Mouse (Mus musculus): ENCODE data around the gene Atp1b3. TPM values are rescaled to one million over a fixed set of nuclear protein-coding genes. Genes with fewer than 3 reads are reported as not detected.

Gene Atp1b3
- polyA plus RNA-seq, 1 experiment from 2014 or later, result 162 TPM

DNA sequence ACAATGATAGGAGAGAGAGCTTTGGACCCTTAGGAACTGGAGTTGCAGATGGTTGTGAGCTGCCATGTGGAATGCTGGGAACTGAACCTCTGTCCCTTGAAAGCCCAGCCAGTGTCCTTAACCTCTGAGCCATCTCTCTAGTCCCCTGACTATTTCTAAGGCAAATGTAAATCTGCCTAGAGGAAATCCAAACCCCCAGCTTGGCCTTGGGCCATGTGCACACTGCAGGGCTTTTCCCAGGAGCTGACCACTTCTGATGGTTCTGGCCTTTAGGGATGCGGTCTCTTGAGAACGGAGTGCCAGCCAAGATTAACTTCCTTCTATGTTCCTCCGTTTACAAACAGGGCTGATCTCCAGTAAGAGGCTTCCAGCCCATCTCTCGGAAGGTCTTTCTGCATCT is 18.5 kb upstream of the Atp1b3 start:
- Histone ChIP-seq H3K27ac (no peak overlapping the region), H3K9me3 (no peaks in the 10 kb centered on the region), H3K4me1 (replicated peaks) (0 out of 2 replicates have a peak, but pooled peaks cover 6% of the 10 kb centered on the region), H3K27me3 (ENCODE audit: insufficient read depth, poor library complexity, severe bottlenecking) (no peaks in the 10 kb centered on the region), H3K36me3 (no peaks in the 10 kb centered on the region), H3K4me3 (no peak overlapping the region)
- 91% methylated on average over 4 of the region's 4 CpGs for WGBS
- DNase-seq (ENCODE audit: low spot score), result no peak

DNA sequence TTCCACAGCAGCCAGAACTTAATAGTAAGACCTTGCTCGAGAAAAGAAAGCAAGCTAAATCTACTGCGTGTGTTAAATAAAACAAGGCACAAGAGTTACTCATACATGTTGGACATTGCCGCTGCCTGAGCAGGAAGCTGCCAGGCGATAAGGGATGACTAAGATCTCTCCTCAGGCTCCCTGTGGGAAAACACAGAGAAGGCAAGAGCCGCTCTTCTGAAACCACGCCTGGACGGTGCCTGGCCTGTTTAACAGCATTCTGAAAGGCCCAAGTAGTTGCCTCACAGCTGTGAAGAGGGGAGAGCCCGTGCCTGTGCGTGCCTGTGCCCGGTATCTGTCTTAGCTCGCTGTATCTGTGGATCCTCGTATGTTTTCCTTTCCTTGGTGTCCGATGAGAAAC is 17.2 kb upstream of the Atp1b3 start:
- DNase-seq (ENCODE audit: low spot score), result no peak
- WGBS, result 81% methylated on average over 13 of the region's 13 CpGs
- H3K27me3 ChIP-seq (ENCODE audit: insufficient read depth, poor library complexity, severe bottlenecking), result no peaks in the 10 kb centered on the region
- 0 out of 2 replicates have a peak, but pooled peaks cover 6% of the 10 kb centered on the region for H3K4me1 ChIP-seq (replicated peaks)
- H3K4me3 ChIP-seq, result no peak overlapping the region
- H3K9me3 ChIP-seq, result no peaks in the 10 kb centered on the region; the same call in 1 of the 2 replicates
- H3K27ac ChIP-seq, result no peak overlapping the region
- H3K36me3 ChIP-seq, result no peaks in the 10 kb centered on the region

DNA sequence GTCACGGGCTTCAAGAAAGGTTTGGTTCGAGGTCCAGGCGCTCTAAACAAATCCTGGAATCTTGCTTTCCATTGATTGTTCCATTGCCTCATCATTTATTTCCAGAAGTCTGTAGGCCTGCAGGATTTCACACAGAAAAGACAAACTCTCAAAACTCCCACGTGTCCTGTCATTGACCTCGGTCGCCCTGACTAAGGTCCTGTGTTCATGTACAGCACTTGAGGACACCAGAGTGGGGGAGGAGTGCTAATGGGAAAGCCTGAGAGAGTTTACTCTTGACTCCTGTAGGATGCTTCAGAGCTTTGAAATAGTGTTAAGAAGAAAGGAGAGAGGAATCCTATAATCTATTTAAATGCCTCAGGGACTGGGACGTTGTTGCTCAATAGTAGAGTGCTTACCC is 15.3 kb upstream of the Atp1b3 start:
- Histone ChIP-seq H3K27ac (no peak overlapping the region), H3K9me3 (no peaks in the 10 kb centered on the region; the same call in 1 of the 2 replicates), H3K36me3 (no peaks in the 10 kb centered on the region), H3K4me3 (no peak overlapping the region), H3K4me1 (replicated peaks) (no peaks in the 10 kb centered on the region), H3K27me3 (ENCODE audit: insufficient read depth, poor library complexity, severe bottlenecking) (no peaks in the 10 kb centered on the region)
- WGBS, result 78% methylated on average over 7 of the region's 7 CpGs
- DNase-seq (ENCODE audit: low spot score), result no peak

DNA sequence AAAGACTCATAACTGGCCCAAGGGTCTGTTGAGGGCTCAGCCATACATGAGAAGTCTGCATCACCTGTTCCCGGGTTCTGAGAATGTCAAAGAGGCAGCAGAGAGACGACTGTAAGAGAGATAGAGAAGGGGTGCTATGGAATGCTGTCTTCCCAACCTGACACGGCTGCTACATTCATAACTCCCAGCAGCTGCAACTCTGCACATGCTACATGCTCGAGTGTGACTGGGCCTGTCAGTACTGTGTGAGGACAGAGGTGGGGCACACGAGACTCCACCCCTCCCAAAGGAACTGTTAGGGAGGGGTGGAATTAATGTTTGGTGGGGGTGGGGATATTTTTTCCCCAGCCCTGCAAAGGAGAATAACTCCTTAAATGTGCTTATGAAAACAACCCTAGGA is 14.5 kb upstream of the Atp1b3 start:
- no peak overlapping the region for H3K4me3 ChIP-seq
- H3K9me3 ChIP-seq, result no peaks in the 10 kb centered on the region; the same call in 1 of the 2 replicates
- no peaks in the 10 kb centered on the region for H3K27me3 ChIP-seq (ENCODE audit: insufficient read depth, poor library complexity, severe bottlenecking)
- no peaks in the 10 kb centered on the region for H3K36me3 ChIP-seq
- no peak for DNase-seq (ENCODE audit: low spot score)
- no peaks in the 10 kb centered on the region for H3K4me1 ChIP-seq (replicated peaks)
- H3K27ac ChIP-seq, result no peak overlapping the region
- 78% methylated on average over 5 of the region's 5 CpGs for WGBS

DNA sequence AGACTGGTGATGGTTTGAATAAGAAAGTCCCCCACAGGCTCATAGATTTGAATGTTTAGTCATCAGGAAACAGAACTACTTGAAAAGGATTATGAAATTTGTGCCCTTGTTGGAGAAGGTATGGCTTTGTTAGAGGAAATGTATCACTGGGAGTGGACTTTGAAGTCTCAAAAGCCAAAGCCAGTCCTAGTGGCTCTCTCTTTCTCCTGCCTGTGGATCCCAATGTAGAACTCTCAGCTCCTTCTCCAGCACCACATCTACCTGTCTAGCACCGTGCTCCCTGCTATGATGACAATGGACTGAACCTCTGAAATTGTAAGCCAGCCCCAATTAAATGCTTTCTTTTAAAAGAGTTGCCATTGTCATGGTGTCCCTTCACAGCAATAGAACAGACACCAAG is 12.9 kb upstream of the Atp1b3 start:
- Histone ChIP-seq H3K4me3 (no peak overlapping the region), H3K4me1 (replicated peaks) (no peaks in the 10 kb centered on the region), H3K27me3 (ENCODE audit: insufficient read depth, poor library complexity, severe bottlenecking) (no peaks in the 10 kb centered on the region), H3K27ac (no peak overlapping the region), H3K36me3 (no peaks in the 10 kb centered on the region), H3K9me3 (no peaks in the 10 kb centered on the region; the same call in 1 of the 2 replicates)
- WGBS, result 96% methylated on average over 1 of the region's 1 CpGs
- DNase-seq (ENCODE audit: low spot score), result no peak

DNA sequence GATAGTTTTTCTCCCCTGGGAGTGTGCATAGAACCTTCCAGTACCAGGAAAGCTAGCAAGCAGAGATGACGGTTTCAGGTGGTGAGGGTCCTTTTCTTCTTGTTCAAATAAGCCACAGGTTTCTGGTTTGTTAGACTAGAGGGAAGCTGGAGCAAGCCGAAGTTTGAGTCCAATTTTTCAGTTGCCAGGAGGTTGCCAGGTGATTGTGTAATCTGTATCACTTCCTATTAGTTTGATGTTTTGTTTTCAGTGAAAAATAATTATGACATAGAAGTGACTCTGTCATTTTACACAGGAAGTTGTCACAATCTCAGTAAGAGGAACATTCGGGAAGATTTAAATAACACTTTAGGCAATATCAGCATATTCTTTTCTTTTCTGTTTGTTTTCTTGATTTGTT is 11.6 kb upstream of the Atp1b3 start:
- Histone ChIP-seq H3K4me3 (no peak overlapping the region), H3K9me3 (no peaks in the 10 kb centered on the region; the same call in 1 of the 2 replicates), H3K36me3 (no peaks in the 10 kb centered on the region), H3K27me3 (ENCODE audit: insufficient read depth, poor library complexity, severe bottlenecking) (no peaks in the 10 kb centered on the region), H3K4me1 (replicated peaks) (no peaks in the 10 kb centered on the region), H3K27ac (no peak overlapping the region)
- WGBS, result 91% methylated on average over 3 of the region's 3 CpGs
- no peak for DNase-seq (ENCODE audit: low spot score)

DNA sequence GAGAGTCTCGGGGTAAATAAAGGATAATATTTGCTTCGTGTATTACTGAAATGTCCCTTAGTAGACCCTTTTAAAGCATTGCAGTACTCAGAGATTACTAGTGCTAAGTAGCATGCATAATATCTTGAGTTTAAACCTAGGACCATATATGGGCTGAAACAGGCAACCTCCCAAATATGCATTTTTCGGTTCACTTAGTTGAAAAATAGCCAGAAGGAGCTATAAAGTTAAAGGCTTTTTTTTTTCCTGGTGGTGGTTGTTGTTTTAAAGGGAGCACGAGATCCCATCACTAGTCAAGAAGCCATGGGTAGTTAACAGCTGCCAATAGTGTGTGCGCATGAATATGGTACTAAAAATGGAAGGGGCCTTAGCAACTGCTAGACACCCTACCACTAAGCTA is 6.8 kb upstream of the Atp1b3 start:
- Histone ChIP-seq H3K4me3 (no peak overlapping the region), H3K27me3 (ENCODE audit: insufficient read depth, poor library complexity, severe bottlenecking) (no peaks in the 10 kb centered on the region), H3K27ac (no peak overlapping the region), H3K4me1 (replicated peaks) (no peaks in the 10 kb centered on the region), H3K36me3 (no peaks in the 10 kb centered on the region), H3K9me3 (no peaks in the 10 kb centered on the region)
- WGBS, result 88% methylated on average over 5 of the region's 5 CpGs
- DNase-seq (ENCODE audit: low spot score), result no peak

DNA sequence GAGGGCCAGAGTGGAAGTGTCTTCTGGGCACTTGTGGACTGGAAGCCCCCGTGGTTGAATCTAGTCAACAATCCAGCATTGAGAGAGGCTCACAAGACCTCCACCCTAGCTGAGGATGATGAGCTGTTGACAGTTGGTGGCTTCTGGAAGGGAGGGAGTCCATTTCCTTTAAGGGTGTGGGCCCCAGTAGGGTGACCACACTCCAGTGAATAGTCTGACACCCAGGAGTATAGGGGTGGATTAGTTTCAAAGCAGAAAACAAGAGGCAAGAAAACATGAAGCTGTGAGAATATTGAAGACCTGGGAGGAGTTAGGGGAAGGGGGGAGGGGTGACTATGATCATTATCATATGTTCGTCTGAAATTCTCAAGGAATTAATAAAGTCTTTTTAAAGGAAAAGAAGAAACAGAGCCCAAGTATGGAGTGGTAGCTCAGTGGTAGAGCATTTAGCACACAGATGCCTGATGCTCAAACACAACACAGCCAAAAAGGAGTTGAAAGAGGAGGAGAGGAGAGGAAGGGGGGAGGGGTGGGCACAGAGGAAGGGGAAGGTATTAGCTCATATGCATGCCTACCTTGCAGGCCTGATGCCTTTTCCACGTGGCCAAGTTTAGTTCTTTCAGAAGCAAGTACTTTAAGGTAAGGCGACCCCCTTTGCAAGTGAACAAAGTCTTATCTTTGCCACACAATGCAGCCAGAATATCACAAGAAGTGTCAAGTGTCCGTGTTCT is 5.6 kb upstream of the Atp1b3 start:
- 0 out of 2 replicates have a peak, but pooled peaks cover 2% of the 10 kb centered on the region for H3K4me1 ChIP-seq (replicated peaks)
- H3K36me3 ChIP-seq, result no peaks in the 10 kb centered on the region
- H3K27me3 ChIP-seq (ENCODE audit: insufficient read depth, poor library complexity, severe bottlenecking), result no peaks in the 10 kb centered on the region
- no peak overlapping the region for H3K27ac ChIP-seq
- DNase-seq (ENCODE audit: low spot score), result no peak
- WGBS, result 63% methylated on average over 5 of the region's 5 CpGs
- no peaks in the 10 kb centered on the region for H3K9me3 ChIP-seq
- no peak overlapping the region for H3K4me3 ChIP-seq

DNA sequence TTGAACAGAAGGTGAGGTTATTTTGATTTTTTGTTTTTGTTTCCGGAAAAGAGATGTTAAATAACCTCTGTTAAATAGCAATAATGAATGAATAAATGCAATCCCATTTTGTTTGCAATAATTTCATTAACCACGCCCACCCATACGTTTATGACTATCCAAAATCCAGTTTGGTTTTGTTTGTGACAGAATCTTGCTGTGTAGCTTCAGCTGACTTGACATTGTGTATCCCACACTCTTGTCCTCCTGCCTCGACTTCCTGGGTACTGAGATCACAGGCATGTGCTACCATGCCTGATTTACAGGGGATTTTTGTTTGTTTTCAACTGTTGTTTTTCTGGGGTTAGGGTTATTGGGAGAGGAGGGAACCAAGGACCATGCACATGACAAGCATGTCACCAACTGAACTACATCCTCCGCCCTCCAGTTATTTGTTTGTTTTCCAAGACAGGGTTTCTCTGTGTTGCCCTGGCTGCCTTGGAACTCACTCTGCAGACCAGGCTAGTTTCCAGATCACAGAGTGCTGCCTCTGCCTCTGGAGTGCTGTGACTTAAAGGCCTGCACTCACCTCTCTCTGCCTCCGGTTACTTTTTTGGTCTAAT is 1.1 kb upstream of the Atp1b3 start:
- no peak for DNase-seq (ENCODE audit: low spot score)
- H3K4me3 ChIP-seq, result no peak overlapping the region
- WGBS, result 73% methylated on average over 6 of the region's 6 CpGs
- H3K27ac ChIP-seq, result no peak overlapping the region
- no peaks in the 10 kb centered on the region for H3K27me3 ChIP-seq (ENCODE audit: insufficient read depth, poor library complexity, severe bottlenecking)
- 0 out of 2 replicates have a peak, but pooled peaks cover 2% of the 10 kb centered on the region for H3K36me3 ChIP-seq
- H3K9me3 ChIP-seq, result no peaks in the 10 kb centered on the region
- H3K4me1 ChIP-seq (replicated peaks), result peaks cover 27% of the 10 kb centered on the region

DNA sequence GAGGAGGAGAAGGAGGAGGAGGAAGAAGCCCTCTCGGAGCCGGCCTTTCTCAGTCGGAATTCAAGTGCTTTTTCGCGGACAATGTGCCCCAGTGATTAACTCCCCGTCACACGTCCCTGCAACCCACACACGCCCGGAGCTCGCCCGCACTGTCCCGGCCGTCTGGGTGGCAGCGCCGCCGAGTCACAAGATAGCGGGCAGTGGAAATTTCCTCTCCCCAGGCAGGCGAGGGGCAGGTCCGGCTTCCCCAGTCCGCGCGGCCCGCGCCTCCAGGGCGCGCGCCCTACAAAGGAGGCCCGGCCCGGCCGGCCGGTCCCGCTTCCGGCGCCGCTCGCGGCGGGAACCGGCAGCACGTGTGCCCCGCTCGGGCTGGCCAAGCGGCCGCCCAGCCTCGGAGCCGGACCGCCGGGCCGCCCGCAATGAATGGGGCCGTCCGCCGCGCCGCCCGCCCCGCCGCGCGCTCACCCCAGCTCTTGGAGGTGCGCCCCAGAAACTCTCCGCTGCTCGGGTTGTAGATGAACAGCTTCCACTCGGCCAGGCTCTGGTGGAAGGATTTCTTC is 581 bp downstream of the Atp1b3 start:
- peak; percentile 77 for DNase-seq (ENCODE audit: low spot score)
- under 1% methylated on average over 64 of the region's 64 CpGs for WGBS
- Histone ChIP-seq H3K9me3 (no peaks in the 10 kb centered on the region), H3K27ac (peak overlapping the region; percentile 95), H3K27me3 (ENCODE audit: insufficient read depth, poor library complexity, severe bottlenecking) (no peaks in the 10 kb centered on the region), H3K36me3 (peaks cover 9% of the 10 kb centered on the region), H3K4me1 (replicated peaks) (peaks cover 29% of the 10 kb centered on the region), H3K4me3 (peak overlapping the region; percentile 86)

DNA sequence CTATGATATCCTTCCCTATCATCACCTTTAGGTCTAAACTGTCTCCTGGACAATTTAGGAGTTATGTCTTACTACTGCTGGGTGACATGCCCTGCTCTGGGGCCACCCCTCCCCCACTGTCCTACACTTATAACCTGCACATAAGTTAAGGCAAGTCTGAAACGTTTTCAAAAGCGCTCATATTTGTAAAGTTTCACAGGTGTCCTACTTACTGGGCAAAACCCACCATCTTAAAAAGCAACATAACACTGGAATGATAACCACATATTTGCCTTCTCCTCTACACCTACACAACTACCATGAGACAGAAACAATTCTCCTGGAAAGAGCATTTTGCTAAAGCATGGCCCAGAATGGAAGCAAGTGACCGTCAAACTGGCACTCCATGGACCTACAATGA is 4.2 kb downstream of the Atp1b3 start:
- no peak overlapping the region for H3K4me3 ChIP-seq
- 90% methylated on average over 3 of the region's 3 CpGs for WGBS

DNA sequence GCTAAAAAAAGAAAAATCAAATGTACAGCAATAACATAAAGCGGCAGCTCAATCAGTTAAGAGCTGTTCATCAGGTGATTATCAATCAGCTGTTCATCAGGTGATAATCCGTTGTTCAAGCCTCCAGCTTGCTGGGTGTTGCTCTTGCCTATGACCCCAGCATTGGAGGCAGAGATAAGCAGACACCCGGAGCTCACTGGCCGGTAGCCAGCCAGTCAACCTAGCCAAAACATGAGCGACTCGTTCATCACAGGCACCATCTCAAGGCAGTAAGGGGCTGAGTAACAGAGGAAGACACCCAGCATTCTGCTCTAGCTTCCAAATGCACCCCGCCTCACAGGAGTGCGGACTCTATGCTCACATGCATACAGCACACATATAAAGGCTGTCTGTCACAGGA is 10.4 kb downstream of the Atp1b3 start:
- no peak for DNase-seq (ENCODE audit: low spot score)
- Histone ChIP-seq H3K27ac (no peak overlapping the region), H3K9me3 (no peaks in the 10 kb centered on the region), H3K27me3 (ENCODE audit: insufficient read depth, poor library complexity, severe bottlenecking) (no peaks in the 10 kb centered on the region), H3K4me3 (no peak overlapping the region), H3K36me3 (peaks cover 37% of the 10 kb centered on the region), H3K4me1 (replicated peaks) (0 out of 2 replicates have a peak, but pooled peaks cover 11% of the 10 kb centered on the region)
- whole genome bisulfite sequencing, result 76% methylated on average over 8 of the region's 8 CpGs

More for the DNA sequence above, 4.2 kb downstream of the Atp1b3 start:
- Histone ChIP-seq H3K36me3 (peaks cover 24% of the 10 kb centered on the region), H3K4me1 (replicated peaks) (peaks cover 29% of the 10 kb centered on the region), H3K9me3 (no peaks in the 10 kb centered on the region), H3K27ac (no peak overlapping the region), H3K27me3 (ENCODE audit: insufficient read depth, poor library complexity, severe bottlenecking) (no peaks in the 10 kb centered on the region)
- DNase-seq (ENCODE audit: low spot score), result no peak

DNA sequence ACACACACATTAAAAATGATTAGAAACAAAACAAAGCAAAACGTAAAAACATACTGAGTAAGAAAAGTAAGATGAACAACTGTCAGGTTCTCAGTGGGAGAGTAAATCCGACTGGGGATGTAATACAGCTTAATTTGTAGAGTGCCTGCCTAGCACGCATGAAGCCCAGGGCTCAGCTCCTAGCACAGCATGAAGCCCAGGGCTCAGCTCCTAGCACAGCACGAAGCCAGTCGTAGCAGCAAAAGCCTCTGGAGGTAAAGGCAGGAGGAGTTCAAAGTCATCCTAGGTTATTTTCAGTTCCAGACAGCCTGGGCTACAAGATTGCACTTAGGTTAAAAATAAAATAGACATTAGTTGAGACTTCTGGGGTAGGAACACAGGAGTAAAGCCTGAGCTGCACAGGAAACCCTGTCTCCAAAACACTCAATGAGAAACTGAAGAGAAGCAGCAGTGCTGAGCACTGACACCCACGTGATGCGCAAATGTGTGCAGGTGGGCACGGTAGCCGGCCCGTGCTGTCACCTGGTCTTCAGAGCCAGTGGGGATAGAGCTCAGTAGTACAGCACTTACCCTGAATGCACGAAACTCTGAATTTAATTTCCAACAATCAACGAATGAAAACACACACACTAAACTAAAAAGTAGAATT is 11.0 kb downstream of the Atp1b3 start:
- Histone ChIP-seq H3K9me3 (no peaks in the 10 kb centered on the region), H3K27me3 (ENCODE audit: insufficient read depth, poor library complexity, severe bottlenecking) (no peaks in the 10 kb centered on the region), H3K36me3 (peaks cover 32% of the 10 kb centered on the region), H3K27ac (no peak overlapping the region), H3K4me1 (replicated peaks) (0 out of 2 replicates have a peak, but pooled peaks cover 8% of the 10 kb centered on the region), H3K4me3 (no peak overlapping the region)
- DNase-seq (ENCODE audit: low spot score), result no peak
- 82% methylated on average over 12 of the region's 12 CpGs for WGBS

Measured in hindbrain, embryonic 10.5 days (tissue).